Mouse (Mus musculus): ENCODE measurements around the gene Ephx1. TPM values are rescaled to one million over a fixed set of nuclear protein-coding genes. Genes with fewer than 3 reads are reported as not detected.
"Not testable (repeated sequence)": the region's sequence is repeated elsewhere in the genome, so short reads cannot be mapped to it uniquely, and the experiment has no call there.

The Ephx1 gene
- total and polyA plus RNA-seq, 3 experiments: not detected

DNA sequence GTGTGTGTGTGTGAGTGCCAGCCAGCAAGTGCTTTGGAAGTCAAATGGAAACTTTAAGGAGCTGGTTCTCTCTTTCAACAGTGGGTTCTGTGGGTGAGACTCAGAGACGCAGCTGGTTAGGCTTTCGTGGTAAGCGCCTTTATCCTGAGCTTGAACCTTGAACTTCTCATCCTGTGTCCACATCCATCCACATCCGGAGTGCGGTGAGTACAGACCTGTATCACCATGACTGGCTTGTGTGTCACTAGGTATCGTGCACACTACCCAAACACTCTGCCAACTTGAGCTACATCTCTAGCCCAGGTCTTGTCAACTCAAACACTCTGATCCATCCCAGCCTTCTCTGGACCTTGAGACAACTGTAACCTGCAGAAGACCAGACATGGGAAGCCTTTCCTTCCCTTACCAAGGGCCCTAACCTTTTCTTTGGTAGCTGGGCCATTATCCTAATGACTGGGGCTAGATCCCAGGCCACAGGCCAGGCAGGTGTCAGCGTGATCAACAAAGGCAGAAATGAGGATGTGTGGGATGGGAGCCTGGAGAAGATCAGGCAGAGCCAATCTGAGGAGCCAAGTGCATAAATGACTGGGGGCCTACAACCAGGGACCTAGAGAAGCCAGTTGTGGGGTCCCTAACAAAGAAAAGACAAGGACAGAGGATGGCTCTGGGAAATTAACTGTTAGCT lies 79.8 kb downstream of the Ephx1 start:
- Histone ChIP-seq H3K4me3 (ENCODE audit: low read depth, low read length) (no peak overlapping the region), H3K36me3 (replicated peaks) (no peaks in the 10 kb centered on the region), H3K27me3 (ENCODE audit: insufficient read depth, low read length) (peaks cover 37% of the 10 kb centered on the region), H3K4me1 (ENCODE audit: insufficient read depth, low read depth, low read length) (peaks cover 45% of the 10 kb centered on the region), H3K9me3 (replicated peaks) (no peaks in the 10 kb centered on the region)
- no peak for TF ChIP-seq GATA2 (IDR thresholded peaks at IDR 0.05; ENCODE audit: borderline replicate concordance, low read depth, low read length)
- TF ChIP-seq POLR2AphosphoS5 (IDR thresholded peaks at IDR 0.05; ENCODE audit: insufficient replicate concordance, low read depth, low read length): no peak
- ATAC-seq (ENCODE audit: extremely low read depth, insufficient number of reproducible peaks, low FRiP score, poor library complexity, severe bottlenecking) (no peak), DNase-seq (ENCODE audit: low spot score) (no peak)

DNA sequence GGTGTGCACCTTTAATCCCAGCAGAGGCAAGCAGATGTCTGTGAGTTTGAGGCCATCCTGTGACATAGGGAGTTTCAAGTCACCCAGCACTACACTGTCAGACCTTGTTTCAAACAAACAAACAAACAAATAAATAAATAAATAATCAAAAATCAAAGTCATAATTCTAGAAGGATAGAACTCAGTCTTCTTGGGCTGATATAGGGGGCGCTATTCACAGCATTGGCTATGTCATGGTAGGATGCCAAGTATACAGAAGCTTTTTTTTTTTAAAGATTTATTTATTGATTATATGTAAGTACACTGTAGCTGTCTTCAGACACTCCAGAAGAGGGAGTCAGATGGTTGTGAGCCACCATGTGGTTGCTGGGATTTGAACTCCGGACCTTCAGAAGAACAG lies 81.9 kb downstream of the Ephx1 start:
- Histone ChIP-seq H3K27me3 (ENCODE audit: insufficient read depth, low read length) (peaks cover 58% of the 10 kb centered on the region), H3K4me1 (ENCODE audit: insufficient read depth, low read depth, low read length) (peaks cover 30% of the 10 kb centered on the region)
- H3K9me3 ChIP-seq (replicated peaks); H3K36me3 ChIP-seq (replicated peaks); DNase-seq (ENCODE audit: low spot score); ATAC-seq (ENCODE audit: extremely low read depth, insufficient number of reproducible peaks, low FRiP score, poor library complexity, severe bottlenecking); H3K4me3 ChIP-seq (ENCODE audit: low read depth, low read length): not testable (repeated sequence)

DNA sequence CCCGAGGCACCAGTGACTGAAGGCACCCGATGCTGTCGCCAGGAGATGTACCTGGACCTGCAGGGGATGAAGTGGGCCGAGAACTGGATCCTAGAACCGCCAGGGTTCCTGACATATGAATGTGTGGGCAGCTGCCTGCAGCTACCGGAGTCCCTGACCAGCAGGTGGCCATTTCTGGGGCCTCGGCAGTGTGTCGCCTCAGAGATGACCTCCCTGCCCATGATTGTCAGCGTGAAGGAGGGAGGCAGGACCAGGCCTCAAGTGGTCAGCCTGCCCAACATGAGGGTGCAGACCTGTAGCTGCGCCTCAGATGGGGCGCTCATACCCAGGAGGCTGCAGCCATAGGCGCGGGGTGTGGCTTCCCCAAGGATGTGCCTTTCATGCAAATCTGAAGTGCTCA lies 83.1 kb downstream of the Ephx1 start:
- DNase-seq (ENCODE audit: low spot score); ATAC-seq (ENCODE audit: extremely low read depth, insufficient number of reproducible peaks, low FRiP score, poor library complexity, severe bottlenecking); H3K4me3 ChIP-seq (ENCODE audit: low read depth, low read length); H3K9me3 ChIP-seq (replicated peaks); H3K36me3 ChIP-seq (replicated peaks): not testable (repeated sequence)
- H3K4me1 ChIP-seq (ENCODE audit: insufficient read depth, low read depth, low read length): peaks cover 20% of the 10 kb centered on the region
- H3K27me3 ChIP-seq (ENCODE audit: insufficient read depth, low read length): peaks cover 60% of the 10 kb centered on the region

DNA sequence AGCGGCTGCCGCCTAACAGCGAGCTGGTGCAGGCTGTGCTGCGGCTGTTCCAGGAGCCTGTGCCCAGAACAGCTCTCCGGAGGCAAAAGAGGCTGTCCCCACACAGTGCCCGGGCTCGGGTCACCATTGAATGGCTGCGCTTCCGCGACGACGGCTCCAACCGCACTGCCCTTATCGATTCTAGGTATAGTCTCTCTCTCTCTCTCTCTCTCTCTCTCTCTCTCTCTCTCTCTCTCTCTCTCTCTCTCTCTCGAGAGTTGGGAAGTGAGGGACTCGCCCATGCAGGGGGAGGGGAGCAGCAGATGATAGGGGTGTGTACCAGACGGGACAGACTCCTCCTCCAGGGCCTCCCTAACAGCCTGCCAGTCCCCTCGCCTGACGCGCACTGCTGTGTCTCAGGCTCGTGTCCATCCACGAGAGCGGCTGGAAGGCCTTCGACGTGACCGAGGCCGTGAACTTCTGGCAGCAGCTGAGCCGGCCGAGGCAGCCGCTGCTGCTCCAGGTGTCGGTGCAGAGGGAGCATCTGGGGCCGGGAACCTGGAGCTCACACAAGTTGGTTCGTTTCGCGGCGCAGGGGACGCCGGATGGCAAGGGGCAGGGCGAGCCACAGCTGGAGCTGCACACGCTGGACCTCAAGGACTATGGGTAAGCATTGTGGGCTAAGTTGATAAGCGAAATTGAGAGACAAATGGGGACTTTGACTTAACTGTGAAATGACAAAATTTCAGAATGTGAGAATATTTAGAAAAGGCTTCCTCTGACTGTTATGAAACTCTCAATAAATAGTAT lies 83.9 kb downstream of the Ephx1 start:
- H3K9me3 ChIP-seq (replicated peaks); H3K36me3 ChIP-seq (replicated peaks); ATAC-seq (ENCODE audit: extremely low read depth, insufficient number of reproducible peaks, low FRiP score, poor library complexity, severe bottlenecking); DNase-seq (ENCODE audit: low spot score): not testable (repeated sequence)
- peaks cover 13% of the 10 kb centered on the region for H3K4me1 ChIP-seq (ENCODE audit: insufficient read depth, low read depth, low read length)
- H3K27me3 ChIP-seq (ENCODE audit: insufficient read depth, low read length): peaks cover 63% of the 10 kb centered on the region
- peak overlapping the region; percentile 52; the same call in 1 of the 2 replicates for H3K4me3 ChIP-seq (ENCODE audit: low read depth, low read length)

DNA sequence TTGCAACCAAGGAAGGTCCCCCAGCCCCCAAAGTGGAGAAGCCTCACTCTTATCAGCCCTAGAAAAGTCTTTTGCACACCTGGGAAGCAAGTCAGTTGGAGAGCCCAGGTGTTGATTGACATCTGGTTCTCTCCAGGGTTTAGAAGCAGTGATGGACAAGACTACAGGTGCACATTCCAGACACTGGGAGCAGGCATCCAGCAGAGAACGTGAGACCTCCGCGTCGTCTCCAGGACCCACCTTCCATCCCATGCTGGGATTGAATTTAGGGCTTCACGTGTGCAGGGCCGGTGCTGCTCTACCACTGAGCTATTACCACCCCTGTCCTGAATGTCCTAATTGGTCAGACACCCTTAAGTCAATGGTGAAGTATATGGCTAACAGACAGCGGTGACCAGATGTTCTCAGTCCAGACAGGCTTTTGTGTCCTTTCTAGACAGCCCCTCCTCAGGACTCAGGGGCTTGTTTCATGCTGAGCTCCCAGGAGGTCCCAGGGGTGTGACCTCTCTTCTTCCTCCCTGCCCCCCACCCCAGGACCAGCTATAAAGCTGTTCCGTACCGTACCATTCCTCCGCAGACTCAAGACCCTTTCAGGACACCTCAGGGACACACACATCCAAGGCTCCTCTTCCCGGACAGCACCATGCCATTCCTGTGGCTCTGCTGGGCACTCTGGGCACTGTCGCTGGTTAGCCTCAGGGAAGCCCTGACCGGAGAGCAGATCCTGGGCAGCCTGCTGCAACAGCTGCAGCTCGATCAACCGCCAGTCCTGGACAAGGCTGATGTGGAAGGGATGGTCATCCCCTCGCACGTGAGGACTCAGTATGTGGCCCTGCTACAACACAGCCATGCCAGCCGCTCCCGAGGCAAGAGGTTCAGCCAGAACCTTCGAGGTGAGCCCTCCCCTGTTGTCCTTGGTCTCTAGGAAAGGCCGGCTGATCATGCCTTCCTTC lies 86.0 kb downstream of the Ephx1 start, which contains the start of gene Lefty1:
Gene Lefty1, plus strand, starts transcription at position 556 of the 953 bp plus-strand sequence.
- peaks cover 55% of the 10 kb centered on the region for H3K27me3 ChIP-seq (ENCODE audit: insufficient read depth, low read length)
- no peaks in the 10 kb centered on the region; the same call in 1 of the 2 replicates for H3K9me3 ChIP-seq (replicated peaks)
- no peaks in the 10 kb centered on the region for H3K36me3 ChIP-seq (replicated peaks)
- ATAC-seq (ENCODE audit: extremely low read depth, insufficient number of reproducible peaks, low FRiP score, poor library complexity, severe bottlenecking) (no peak), DNase-seq (ENCODE audit: low spot score) (no peak)
- peaks cover 8% of the 10 kb centered on the region for H3K4me1 ChIP-seq (ENCODE audit: insufficient read depth, low read depth, low read length)
- no peak within 1 kb of the TSS for H3K4me3 ChIP-seq (ENCODE audit: low read depth, low read length)
- TF ChIP-seq GATA1 (IDR thresholded peaks at IDR 0.05; ENCODE audit: borderline replicate concordance, low read length) (no peak), GATA2 (IDR thresholded peaks at IDR 0.05; ENCODE audit: borderline replicate concordance, low read depth, low read length) (no peak), POLR2AphosphoS5 (IDR thresholded peaks at IDR 0.05; ENCODE audit: insufficient replicate concordance, low read depth, low read length) (no peak), CTCF (IDR thresholded peaks at IDR 0.05; ENCODE audit: low read depth, low read length) (no peak), TAL1 (conservative IDR thresholded peaks at IDR 0.05; ENCODE audit: low read depth, low read length) (no peak)

DNA sequence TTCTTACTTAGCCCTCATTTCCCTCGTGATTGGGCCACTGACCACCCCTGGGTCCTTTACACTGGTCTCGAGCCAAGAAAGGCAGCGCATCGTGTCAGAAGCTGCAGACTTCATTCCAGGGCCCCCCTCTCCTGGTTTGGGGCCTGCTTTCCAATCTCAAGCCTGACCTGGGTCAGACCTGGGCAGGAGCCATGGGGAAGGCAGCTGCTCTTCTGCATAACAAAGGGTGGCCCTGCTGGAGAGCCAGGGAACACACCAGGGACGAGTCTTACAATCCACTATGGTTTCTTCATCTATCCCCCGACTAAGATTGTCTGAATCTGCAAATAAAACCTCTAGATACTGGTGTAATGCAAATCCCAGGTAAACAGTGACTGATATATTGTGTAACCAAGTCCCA lies 87.0 kb downstream of the Ephx1 start:
- DNase-seq (ENCODE audit: low spot score) (no peak), ATAC-seq (ENCODE audit: extremely low read depth, insufficient number of reproducible peaks, low FRiP score, poor library complexity, severe bottlenecking) (no peak)
- Histone ChIP-seq H3K27me3 (ENCODE audit: insufficient read depth, low read length) (peaks cover 57% of the 10 kb centered on the region), H3K9me3 (replicated peaks) (no peaks in the 10 kb centered on the region; the same call in 1 of the 2 replicates), H3K4me1 (ENCODE audit: insufficient read depth, low read depth, low read length) (peaks cover 8% of the 10 kb centered on the region), H3K36me3 (replicated peaks) (no peaks in the 10 kb centered on the region), H3K4me3 (ENCODE audit: low read depth, low read length) (no peak overlapping the region)
- TF ChIP-seq TAL1 (conservative IDR thresholded peaks at IDR 0.05; ENCODE audit: low read depth, low read length): no peak
- no peak for TF ChIP-seq POLR2AphosphoS5 (IDR thresholded peaks at IDR 0.05; ENCODE audit: insufficient replicate concordance, low read depth, low read length)
- TF ChIP-seq GATA1 (IDR thresholded peaks at IDR 0.05; ENCODE audit: borderline replicate concordance, low read length): no peak
- TF ChIP-seq CTCF (IDR thresholded peaks at IDR 0.05; ENCODE audit: low read depth, low read length): no peak
- no peak for TF ChIP-seq GATA2 (IDR thresholded peaks at IDR 0.05; ENCODE audit: borderline replicate concordance, low read depth, low read length)
